Mouse (Mus musculus): ENCODE measurements around the gene Galnt13.

- TF ChIP-seq TAL1 (IDR thresholded peaks at IDR 0.05; ENCODE audit: low read length): no peak
- TF ChIP-seq GATA1 (IDR thresholded peaks at IDR 0.05; ENCODE audit: low read length): no peak
These were observed 470.4 kb downstream of the Galnt13 start for GRCm38 (mm10) chr2:54906282-54907060.
